Mouse (Mus musculus) monocyte, adult 59 days (primary cell): Measurements from ENCODE around the gene Ctss. TPM values are rescaled to one million over a fixed set of nuclear protein-coding genes. Genes with fewer than 3 reads are reported as not detected.

Experiments used
- total RNA-seq, 2 experiments: library from RNA; stranded (reverse); gene quantifications; one replicate each; pipeline ENCODE4 v1.2.4; 2023

Ctss gene
- total RNA-seq, result 1,000 to 10,000 TPM; 1,732 to 1,842 TPM

GRCm38 (mm10) chr3:95526622-95527211 lies at the start of gene Ctss:
Ctss (plus strand) TSS chr3:95526786.

GRCm38 (mm10) chr3:95499024-95499423 lies 27.6 kb upstream of the Ctss start, which contains the start of gene Ctsk:
Ctsk (plus strand) TSS chr3:95499256.

GRCm38 (mm10) chr3:95559437-95559836 lies 32.9 kb downstream of the Ctss start, which contains the start of gene Hormad1:
Hormad1 (plus strand) TSS chr3:95559677.

GRCm38 (mm10) chr3:95588604-95589086 lies 62.1 kb downstream of the Ctss start, which contains the start of gene Golph3l:
Golph3l (plus strand) TSS chr3:95588934.

Other genes with a start within 250 kb of the Ctss start
- 10 to 100 TPM; 37.3 to 42.4 TPM for gene Mindy1, start 245.4 kb upstream of the Ctss start, total RNA-seq
- 10 to 100 TPM in 1 of 2 experiments, 1 to 10 TPM in 1; 9.9 to 10.5 TPM for gene Prune1, start 244.7 kb upstream of the Ctss start, total RNA-seq
- 1 to 10 TPM; 2.5 to 3.0 TPM for gene Anxa9, start 219.6 kb upstream of the Ctss start, total RNA-seq
- 100 to 1,000 TPM; 131 to 142 TPM for gene Cers2, start 212.0 kb upstream of the Ctss start, total RNA-seq
- 10 to 100 TPM; 25.5 to 30.8 TPM for gene Setdb1, start 169.6 kb upstream of the Ctss start, total RNA-seq
- gene 4930558C23Rik, start 123.9 kb upstream of the Ctss start, total RNA-seq, result not detected
- gene Arnt, start 92.4 kb upstream of the Ctss start, total RNA-seq, result 10 to 100 TPM; 77.1 to 83.2 TPM
- 1 to 10 TPM; 1.5 to 1.8 TPM for gene Ctsk, start 27.5 kb upstream of the Ctss start, total RNA-seq
- not detected for gene Hormad1, start 32.9 kb downstream of the Ctss start, total RNA-seq
- gene Golph3l, start 62.1 kb downstream of the Ctss start, total RNA-seq, result 10 to 100 TPM; 37.5 to 42.9 TPM
- 100 to 1,000 TPM; 106 to 108 TPM for gene Ensa, start 98.2 kb downstream of the Ctss start, total RNA-seq
- 100 to 1,000 TPM; 751 to 777 TPM for gene Mcl1, start 132.0 kb downstream of the Ctss start, total RNA-seq
- gene Adamtsl4, start 161.1 kb downstream of the Ctss start, total RNA-seq, result 1 to 10 TPM; 3.3 to 3.6 TPM
- 10 to 100 TPM; 39.5 to 67.9 TPM for gene Ecm1, start 212.8 kb downstream of the Ctss start, total RNA-seq
- 10 to 100 TPM; 22.4 to 28.7 TPM for gene Tars2, start 233.4 kb downstream of the Ctss start, total RNA-seq